Mouse (Mus musculus) heart, embryonic 15.5 days (tissue): Measurements from ENCODE around the gene P2rx7. TPM values are rescaled to one million over a fixed set of nuclear protein-coding genes. Genes with fewer than 3 reads are reported as not detected.

Source experiments
- ATAC-seq: fragments of 200-750 bp; cut with Nextera tagmentation; replicated peaks from 2 replicates; pipeline ENCODE4 v1.8.0; 2017; ENCODE audit warnings: low read depth, moderate TSS enrichment; ENCODE audit not compliant: insufficient number of reproducible peaks, insufficient read depth, low FRiP score
- H3K27ac ChIP-seq: fragments of 300-500 bp; sonication (generic); 2 replicates; pipeline ENCODE4 v1.5.1; 2015; ENCODE audit warnings: mild to moderate bottlenecking, inconsistent platforms
- H3K27me3 ChIP-seq: fragments of 300-500 bp; sonication (generic); 2 replicates; pipeline ENCODE4 v1.6.1; 2015; ENCODE audit warnings: inconsistent platforms
- H3K36me3 ChIP-seq: fragments of 300-500 bp; sonication (generic); 2 replicates; pipeline ENCODE4 v1.6.1; 2015; ENCODE audit warnings: mild to moderate bottlenecking, inconsistent platforms
- H3K4me1 ChIP-seq: fragments of 300-500 bp; sonication (generic); replicated peaks from 2 replicates; pipeline ENCODE4 v1.6.1; 2015; ENCODE audit warnings: inconsistent platforms
- H3K4me2 ChIP-seq: fragments of 300-500 bp; sonication (generic); 2 replicates; pipeline ENCODE4 v1.6.1; 2015; ENCODE audit warnings: inconsistent platforms, mild to moderate bottlenecking, moderate library complexity
- H3K4me3 ChIP-seq: fragments of 300-500 bp; sonication (generic); 2 replicates; pipeline ENCODE4 v1.5.1; 2015; ENCODE audit warnings: mild to moderate bottlenecking, inconsistent platforms
- H3K9ac ChIP-seq: fragments of 300-500 bp; sonication (generic); 2 replicates; pipeline ENCODE4 v1.6.1; 2015; ENCODE audit warnings: mild to moderate bottlenecking, inconsistent platforms
- H3K9me3 ChIP-seq: fragments of 300-500 bp; sonication (generic); replicated peaks from 2 replicates; pipeline ENCODE4 v1.6.1; 2016; ENCODE audit warnings: inconsistent platforms
- WGBS: fragments of 180-500 bp; shearing (Covaris S2); methylation state at CpG from one replicate; pipeline ENCODE4 v1.1.7; 2015; ENCODE audit warnings: mixed read lengths; 5-methylcytosine and 5-hydroxymethylcytosine counted together
- polyA plus RNA-seq: library from polyadenylated mRNA; unstranded; fragments of >200 nt; fragmentation: Nextera tagmentation; extraction: Ambion mirVana; gene quantifications from 2 replicates; pipeline ENCODE4 v1.2.1, GENCODE M21; 2015

P2rx7 gene
- 3.0 and 3.7 TPM in 2 replicates for polyA plus RNA-seq

GRCm38 (mm10) chr5:122643701-122644100 is at the start of gene P2rx7:
TSS of gene P2rx7 (plus strand) at chr5:122643911.
- ATAC-seq, result 0 out of 2 replicates have a peak, but pooled peaks have one; percentile 8
- 60% methylated on average over 12 of the region's 12 CpGs for WGBS

GRCm38 (mm10) chr5:122595470-122595869 is 48.2 kb upstream of the P2rx7 start:
- H3K27ac ChIP-seq, result no peak overlapping the region
- ATAC-seq, result no peak
- WGBS, result 84% methylated on average over 4 of the region's 4 CpGs
- H3K4me1 ChIP-seq, result no peaks in the 10 kb centered on the region
- peaks cover 58% of the 10 kb centered on the region for H3K36me3 ChIP-seq
- H3K4me2 ChIP-seq, result no peak overlapping the region
- no peaks in the 10 kb centered on the region for H3K27me3 ChIP-seq
- H3K9me3 ChIP-seq, result no peaks in the 10 kb centered on the region
- H3K9ac ChIP-seq, result no peak overlapping the region
- no peak overlapping the region for H3K4me3 ChIP-seq

More at GRCm38 (mm10) chr5:122643701-122644100, at the start of gene P2rx7:
- Histone ChIP-seq H3K27me3 (no peaks in the 10 kb centered on the region), H3K4me2 (peak within 1 kb of the TSS; percentile 32), H3K4me1 (peaks cover 18% of the 10 kb centered on the region), H3K9ac (no peak within 1 kb of the TSS), H3K9me3 (no peaks in the 10 kb centered on the region), H3K27ac (no peak within 1 kb of the TSS; the same call in 1 of the 2 replicates), H3K36me3 (no peaks in the 10 kb centered on the region), H3K4me3 (no peak within 1 kb of the TSS; the same call in 1 of the 2 replicates)

GRCm38 (mm10) chr5:122602233-122602632 is 41.5 kb upstream of the P2rx7 start:
- Histone ChIP-seq H3K36me3 (peaks cover 35% of the 10 kb centered on the region), H3K4me1 (peaks cover 18% of the 10 kb centered on the region), H3K27ac (peak overlapping the region; percentile 84), H3K27me3 (no peaks in the 10 kb centered on the region), H3K9ac (no peak overlapping the region), H3K4me3 (no peak overlapping the region), H3K9me3 (no peaks in the 10 kb centered on the region), H3K4me2 (peak overlapping the region; percentile 30; the same call in 1 of the 2 replicates)
- WGBS, result 18% methylated on average over 11 of the region's 11 CpGs
- peak; percentile 83 for ATAC-seq

GRCm38 (mm10) chr5:122604894-122605293 is 38.8 kb upstream of the P2rx7 start:
- no peak overlapping the region; the same call in 1 of the 2 replicates for H3K27ac ChIP-seq
- 61% methylated on average over 2 of the region's 2 CpGs for WGBS
- peaks cover 15% of the 10 kb centered on the region for H3K36me3 ChIP-seq
- no peak for ATAC-seq
- H3K9me3 ChIP-seq, result no peaks in the 10 kb centered on the region
- H3K9ac ChIP-seq, result no peak overlapping the region
- peaks cover 18% of the 10 kb centered on the region for H3K4me1 ChIP-seq
- H3K27me3 ChIP-seq, result no peaks in the 10 kb centered on the region
- H3K4me3 ChIP-seq, result no peak overlapping the region
- no peak overlapping the region for H3K4me2 ChIP-seq

GRCm38 (mm10) chr5:122611651-122612050 is 32.1 kb upstream of the P2rx7 start:
- 58% methylated on average over 5 of the region's 5 CpGs for WGBS
- no peak overlapping the region for H3K9ac ChIP-seq
- no peaks in the 10 kb centered on the region for H3K27me3 ChIP-seq
- H3K4me2 ChIP-seq, result no peak overlapping the region
- H3K4me3 ChIP-seq, result no peak overlapping the region
- ATAC-seq, result no peak
- no peaks in the 10 kb centered on the region for H3K9me3 ChIP-seq
- H3K27ac ChIP-seq, result peak overlapping the region; percentile 41
- H3K36me3 ChIP-seq, result peaks cover under 1% of the 10 kb centered on the region; the same call in 1 of the 2 replicates
- peaks cover 12% of the 10 kb centered on the region; the same call in 1 of the 2 replicates for H3K4me1 ChIP-seq

- Histone ChIP-seq H3K9me3 (no peaks in the 10 kb centered on the region), H3K27ac (peak within 1 kb of the TSS; percentile 95), H3K4me1 (peaks cover 15% of the 10 kb centered on the region; the same call in 1 of the 2 replicates), H3K4me3 (peak within 1 kb of the TSS; percentile 91), H3K9ac (peak within 1 kb of the TSS; percentile 89), H3K27me3 (no peaks in the 10 kb centered on the region), H3K36me3 (no peaks in the 10 kb centered on the region; the same call in 1 of the 2 replicates), H3K4me2 (peak within 1 kb of the TSS; percentile 76)
- peak; percentile 90 for ATAC-seq
- WGBS, result 3% methylated on average over 62 of the region's 67 CpGs
Measured at GRCm38 (mm10) chr5:122613908-122614732, 29.6 kb upstream of the P2rx7 start, which contains the start of gene Ift81. TSS of gene Ift81 (minus strand) at chr5:122614518.

- Histone ChIP-seq H3K4me1 (peaks cover 40% of the 10 kb centered on the region), H3K27me3 (no peaks in the 10 kb centered on the region), H3K27ac (peak overlapping the region; percentile 41; the same call in 1 of the 2 replicates), H3K9me3 (no peaks in the 10 kb centered on the region), H3K4me2 (no peak overlapping the region), H3K4me3 (no peak overlapping the region), H3K9ac (no peak overlapping the region), H3K36me3 (no peaks in the 10 kb centered on the region)
- 55% methylated on average over 5 of the region's 5 CpGs for WGBS
- ATAC-seq, result no peak
Measured at GRCm38 (mm10) chr5:122617718-122618117, 26.0 kb upstream of the P2rx7 start.

GRCm38 (mm10) chr5:122619686-122620296 is 23.9 kb upstream of the P2rx7 start:
- Histone ChIP-seq H3K36me3 (no peaks in the 10 kb centered on the region), H3K27ac (peak overlapping the region; percentile 96), H3K4me3 (no peak overlapping the region), H3K27me3 (no peaks in the 10 kb centered on the region), H3K4me1 (peaks cover 33% of the 10 kb centered on the region), H3K9me3 (no peaks in the 10 kb centered on the region), H3K9ac (no peak overlapping the region), H3K4me2 (peak overlapping the region; percentile 7; the same call in 1 of the 2 replicates)
- 37% methylated on average over 9 of the region's 9 CpGs for WGBS
- no peak for ATAC-seq

GRCm38 (mm10) chr5:122621376-122621886 is 22.3 kb upstream of the P2rx7 start:
- H3K4me2 ChIP-seq, result peak overlapping the region; percentile 2; the same call in 1 of the 2 replicates
- no peaks in the 10 kb centered on the region for H3K27me3 ChIP-seq
- H3K9me3 ChIP-seq, result no peaks in the 10 kb centered on the region
- no peak overlapping the region for H3K4me3 ChIP-seq
- no peaks in the 10 kb centered on the region for H3K36me3 ChIP-seq
- 5% methylated on average over 7 of the region's 7 CpGs for WGBS
- H3K4me1 ChIP-seq, result peaks cover 34% of the 10 kb centered on the region
- peak; percentile 91 for ATAC-seq
- no peak overlapping the region for H3K9ac ChIP-seq
- peak overlapping the region; percentile 96 for H3K27ac ChIP-seq

GRCm38 (mm10) chr5:122622526-122622925 is 21.2 kb upstream of the P2rx7 start:
- no peaks in the 10 kb centered on the region for H3K27me3 ChIP-seq
- no peak overlapping the region for H3K4me2 ChIP-seq
- 89% methylated on average over 5 of the region's 5 CpGs for WGBS
- no peak overlapping the region for H3K4me3 ChIP-seq
- peak overlapping the region; percentile 96 for H3K27ac ChIP-seq
- peaks cover 38% of the 10 kb centered on the region for H3K4me1 ChIP-seq
- no peak overlapping the region for H3K9ac ChIP-seq
- H3K9me3 ChIP-seq, result no peaks in the 10 kb centered on the region
- no peak for ATAC-seq
- H3K36me3 ChIP-seq, result no peaks in the 10 kb centered on the region

GRCm38 (mm10) chr5:122623861-122624260 is 19.9 kb upstream of the P2rx7 start:
- Histone ChIP-seq H3K4me3 (no peak overlapping the region), H3K27ac (no peak overlapping the region), H3K36me3 (no peaks in the 10 kb centered on the region), H3K9ac (no peak overlapping the region), H3K4me2 (no peak overlapping the region), H3K27me3 (no peaks in the 10 kb centered on the region), H3K9me3 (no peaks in the 10 kb centered on the region), H3K4me1 (peaks cover 36% of the 10 kb centered on the region)
- 75% methylated on average over 9 of the region's 9 CpGs for WGBS
- no peak for ATAC-seq
